Mouse (Mus musculus): ENCODE results near the gene 4922502D21Rik.
"Not testable (repeated sequence)": the region's sequence is repeated elsewhere in the genome, so short reads cannot be mapped to it uniquely, and the experiment has no call there.

Gene 4922502D21Rik

DNA sequence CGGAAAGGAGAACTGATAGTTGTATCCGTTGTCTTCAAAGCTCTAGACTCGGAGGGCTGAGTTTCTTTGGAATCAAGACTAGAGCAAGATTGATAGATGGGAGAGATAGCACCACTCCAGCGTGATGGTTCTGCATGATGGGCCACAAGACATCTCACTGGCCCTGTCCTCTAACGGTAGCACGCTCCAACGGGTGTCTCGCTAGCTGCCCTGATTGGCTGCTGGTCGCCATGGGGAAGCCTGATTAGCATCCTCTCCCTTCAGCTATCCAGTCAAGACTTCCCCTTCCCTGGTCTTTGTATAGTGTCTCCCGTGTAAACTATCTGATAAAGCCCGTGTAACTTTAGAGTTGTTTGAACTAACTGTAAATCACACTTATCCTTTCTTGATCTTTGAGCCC lies at the start of gene 4922502D21Rik:
TSS of gene 4922502D21Rik (minus strand) at position 187 of the 400 bp plus-strand sequence.
- in situ Hi-C loops (cut with MboI; ENCODE audit: low pct_unique_long_range_greater_than_20kb in 1 of 2, low sequenced_read_pairs in 2 of 2, unreplicated experiment in 1 of 2), result no loop called here

DNA sequence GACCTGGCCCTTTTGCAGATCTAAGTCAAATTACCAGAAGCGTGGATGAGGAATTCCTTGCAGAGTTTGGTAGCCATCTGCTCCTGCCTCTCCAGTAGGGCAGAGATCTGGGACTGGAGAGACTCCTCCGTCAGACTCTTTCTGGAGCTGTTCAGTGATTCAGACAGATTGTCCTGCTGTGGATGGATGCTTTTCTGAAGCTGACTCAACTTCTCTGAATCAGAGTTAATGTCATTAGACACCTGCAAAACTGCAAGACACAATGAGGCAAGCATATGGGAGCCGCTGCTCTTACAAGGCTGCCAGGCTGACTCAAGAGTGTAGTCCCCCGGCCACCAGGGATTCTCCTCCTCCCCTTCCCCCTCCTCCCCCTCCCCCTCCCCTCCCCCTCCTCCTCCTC lies 48.9 kb upstream of the 4922502D21Rik start:
- in situ Hi-C loops (cut with MboI; ENCODE audit: low pct_unique_long_range_greater_than_20kb in 1 of 2, low sequenced_read_pairs in 2 of 2, unreplicated experiment in 1 of 2), result no loop called here

DNA sequence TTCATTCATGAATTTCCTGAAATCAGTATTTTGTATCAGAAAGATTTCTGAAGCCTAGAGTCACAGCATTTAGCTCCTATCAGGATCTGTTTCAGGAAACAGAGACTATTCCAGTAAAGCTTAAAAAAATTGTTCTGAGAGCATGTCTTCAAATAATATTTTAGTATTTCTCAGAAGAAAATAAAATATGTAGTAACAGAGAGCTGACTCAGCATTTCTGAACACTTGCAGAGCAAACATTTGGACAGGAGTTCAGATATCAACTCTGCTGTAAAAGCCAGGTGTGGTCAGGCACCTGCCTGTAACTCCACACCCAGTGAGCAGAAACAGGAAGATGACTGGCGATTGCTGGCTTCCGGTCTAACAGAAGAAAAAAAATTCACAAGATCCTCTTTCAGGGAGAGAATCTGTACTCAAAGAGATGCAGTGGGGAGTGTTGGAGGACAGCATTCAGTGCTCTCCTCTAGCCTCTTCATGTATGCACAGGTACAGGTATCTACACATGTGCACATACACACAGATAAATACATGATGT lies 43.4 kb upstream of the 4922502D21Rik start:
- in situ Hi-C loops (cut with MboI; ENCODE audit: low pct_unique_long_range_greater_than_20kb in 1 of 2, low sequenced_read_pairs in 2 of 2, unreplicated experiment in 1 of 2), result loop anchor here in 1 of 2 experiments (25.0 kb wide), 1 partner anchor 538 kb away; the partner anchor contains the start of genes Gm44511 and Klrb1b

DNA sequence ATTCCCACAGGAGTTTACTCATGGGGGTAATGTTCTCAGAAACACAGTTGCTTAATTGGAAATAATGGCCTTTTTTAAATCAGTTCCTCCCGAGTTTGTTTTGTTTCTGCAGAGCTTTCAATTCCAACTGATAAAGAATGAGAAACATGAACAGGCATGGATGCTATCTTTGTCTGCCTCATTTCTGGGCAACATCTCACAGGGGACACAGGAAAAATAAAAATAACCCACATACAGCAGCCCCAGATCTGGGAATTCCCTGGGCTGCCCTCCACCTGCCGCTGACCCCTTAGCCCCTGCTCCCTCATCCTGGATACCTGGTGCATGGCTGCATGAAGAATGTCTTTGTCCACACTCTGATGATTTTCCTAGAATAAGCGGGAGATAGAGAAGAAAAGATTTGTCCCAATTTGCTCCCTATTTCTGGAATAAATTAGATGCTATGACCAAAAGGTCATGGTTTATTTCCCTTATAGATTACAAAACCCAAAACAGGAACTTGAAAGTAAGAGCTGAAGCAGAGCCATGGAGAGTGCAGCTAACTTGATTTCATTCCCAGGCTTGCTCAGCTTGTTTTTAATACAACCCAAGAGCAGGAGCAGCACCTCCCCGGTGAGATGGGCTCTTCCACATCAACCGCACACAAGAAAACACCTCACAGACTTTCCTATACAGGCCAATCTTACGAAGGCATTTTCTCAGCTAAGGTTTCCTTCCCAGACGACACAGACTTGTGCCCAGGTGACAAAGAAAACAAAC lies 38.0 kb upstream of the 4922502D21Rik start:
- in situ Hi-C loops (cut with MboI; ENCODE audit: low pct_unique_long_range_greater_than_20kb in 1 of 2, low sequenced_read_pairs in 2 of 2, unreplicated experiment in 1 of 2), result loop anchor here (10.0 to 25.0 kb wide), 3 partner anchors 115 to 532 kb away; partner anchors contain the start of genes Gm44511 (in 1 of the 2) and Klrb1b (in 1 of the 2)

- in situ Hi-C loops (cut with MboI; ENCODE audit: low pct_unique_long_range_greater_than_20kb in 1 of 2, low sequenced_read_pairs in 2 of 2, unreplicated experiment in 1 of 2), result loop anchor here (10.0 to 25.0 kb wide), 3 partner anchors 111 to 529 kb away; partner anchors contain the start of genes Gm44511 (in 1 of the 2) and Klrb1b (in 1 of the 2)
Observed at GRCm38 (mm10) chr6:129365959-129366359, 34.4 kb upstream of the 4922502D21Rik start.

GRCm38 (mm10) chr6:129363942-129364341 lies 32.3 kb upstream of the 4922502D21Rik start:
- in situ Hi-C loops (cut with MboI; ENCODE audit: low pct_unique_long_range_greater_than_20kb in 1 of 2, low sequenced_read_pairs in 2 of 2, unreplicated experiment in 1 of 2), result loop anchor here (10.0 to 25.0 kb wide), 3 partner anchors 109 to 527 kb away; partner anchors contain the start of genes Gm44511 (in 1 of the 2) and Klrb1b (in 1 of the 2)

GRCm38 (mm10) chr6:129359515-129359914 lies 27.9 kb upstream of the 4922502D21Rik start:
- in situ Hi-C loops (cut with MboI; ENCODE audit: low pct_unique_long_range_greater_than_20kb in 1 of 2, low sequenced_read_pairs in 2 of 2, unreplicated experiment in 1 of 2), result loop anchor here in 1 of 2 experiments (25.0 kb wide), 1 partner anchor 522 kb away; the partner anchor contains the start of genes Gm44511 and Klrb1b

DNA sequence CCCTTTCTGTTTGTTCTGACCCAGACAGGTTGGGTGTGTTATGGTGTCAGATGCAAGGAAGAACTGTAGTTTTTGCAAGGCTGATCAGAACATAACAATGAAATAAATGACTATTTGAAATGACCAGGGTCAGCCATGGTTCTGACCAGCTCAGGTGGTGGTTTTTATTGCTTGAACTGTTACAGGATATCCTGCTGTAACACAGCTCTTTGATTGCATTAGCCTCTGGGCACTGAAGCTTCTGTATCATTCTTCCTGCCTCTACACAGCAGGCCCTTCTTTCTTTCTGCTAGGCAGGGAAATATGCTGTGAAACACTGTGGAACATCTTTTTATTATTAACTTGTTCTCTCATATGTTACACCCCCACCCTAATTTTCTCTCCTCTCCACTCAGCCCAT lies 24.8 kb upstream of the 4922502D21Rik start:
- in situ Hi-C loops (cut with MboI; ENCODE audit: low pct_unique_long_range_greater_than_20kb in 1 of 2, low sequenced_read_pairs in 2 of 2, unreplicated experiment in 1 of 2), result loop anchor here in 1 of 2 experiments (25.0 kb wide), 1 partner anchor 519 kb away; the partner anchor contains the start of genes Gm44511 and Klrb1b

GRCm38 (mm10) chr6:129355774-129356173 lies 24.2 kb upstream of the 4922502D21Rik start:
- in situ Hi-C loops (cut with MboI; ENCODE audit: low pct_unique_long_range_greater_than_20kb in 1 of 2, low sequenced_read_pairs in 2 of 2, unreplicated experiment in 1 of 2), result loop anchor here in 1 of 2 experiments (25.0 kb wide), 1 partner anchor 518 kb away; the partner anchor contains the start of genes Gm44511 and Klrb1b

DNA sequence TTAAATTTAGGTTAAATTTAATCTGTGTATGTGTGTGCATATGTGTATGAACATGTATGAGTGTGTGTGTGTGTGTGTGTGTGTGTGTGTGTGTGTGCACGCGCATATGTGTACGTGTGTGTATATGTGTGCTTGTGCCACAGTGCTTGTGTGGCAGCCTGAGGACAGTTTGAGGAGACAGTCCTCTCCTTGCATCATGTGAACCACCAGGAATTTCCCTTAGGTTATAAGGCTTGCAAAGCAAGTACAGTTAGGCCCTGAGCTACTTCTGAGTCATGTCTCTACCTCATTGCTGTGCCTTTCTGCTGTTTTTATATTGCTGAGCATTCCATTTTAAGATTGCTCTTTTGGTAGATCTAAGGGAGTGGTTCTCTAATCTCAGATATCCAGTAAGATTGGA lies 19.5 kb upstream of the 4922502D21Rik start:
- in situ Hi-C loops (cut with MboI; ENCODE audit: low pct_unique_long_range_greater_than_20kb in 1 of 2, low sequenced_read_pairs in 2 of 2, unreplicated experiment in 1 of 2), result loop anchor here in 1 of 2 experiments (25.0 kb wide), 1 partner anchor 514 kb away; the partner anchor contains the start of genes Gm44511 and Klrb1b

GRCm38 (mm10) chr6:129349524-129350352 lies 18.1 kb upstream of the 4922502D21Rik start:
- in situ Hi-C loops (cut with MboI; ENCODE audit: low pct_unique_long_range_greater_than_20kb in 1 of 2, low sequenced_read_pairs in 2 of 2, unreplicated experiment in 1 of 2), result loop anchor here in 1 of 2 experiments (25.0 kb wide), 1 partner anchor 512 kb away; the partner anchor contains the start of genes Gm44511 and Klrb1b

DNA sequence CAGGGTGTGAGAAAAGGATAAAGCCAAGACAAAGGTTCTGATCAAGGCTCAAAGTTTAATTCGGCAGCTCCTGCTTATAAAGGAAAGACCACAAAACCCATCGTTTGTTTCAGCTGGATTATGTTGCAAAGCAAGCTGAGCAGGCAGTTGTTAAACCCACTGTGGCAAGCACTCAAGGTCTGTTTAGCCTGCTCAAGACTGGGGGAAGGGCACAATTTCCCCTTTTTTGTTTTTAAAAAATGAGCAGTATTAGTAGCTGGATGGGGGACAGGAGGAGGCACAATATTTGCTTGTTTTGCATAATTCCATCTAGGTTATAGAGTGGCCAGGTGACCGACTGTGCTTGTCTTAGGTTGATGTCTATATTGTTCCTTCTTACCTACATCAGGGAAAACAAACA lies 12.8 kb upstream of the 4922502D21Rik start:
- in situ Hi-C loops (cut with MboI; ENCODE audit: low pct_unique_long_range_greater_than_20kb in 1 of 2, low sequenced_read_pairs in 2 of 2, unreplicated experiment in 1 of 2), result no loop called here

GRCm38 (mm10) chr6:129342391-129342790 lies 10.8 kb upstream of the 4922502D21Rik start, which contains the start of gene Clec12a:
Gene Clec12a (plus strand): TSS chr6:129342691.
- in situ Hi-C loops (cut with MboI; ENCODE audit: low pct_unique_long_range_greater_than_20kb in 1 of 2, low sequenced_read_pairs in 2 of 2, unreplicated experiment in 1 of 2), result not testable (repeated sequence)

DNA sequence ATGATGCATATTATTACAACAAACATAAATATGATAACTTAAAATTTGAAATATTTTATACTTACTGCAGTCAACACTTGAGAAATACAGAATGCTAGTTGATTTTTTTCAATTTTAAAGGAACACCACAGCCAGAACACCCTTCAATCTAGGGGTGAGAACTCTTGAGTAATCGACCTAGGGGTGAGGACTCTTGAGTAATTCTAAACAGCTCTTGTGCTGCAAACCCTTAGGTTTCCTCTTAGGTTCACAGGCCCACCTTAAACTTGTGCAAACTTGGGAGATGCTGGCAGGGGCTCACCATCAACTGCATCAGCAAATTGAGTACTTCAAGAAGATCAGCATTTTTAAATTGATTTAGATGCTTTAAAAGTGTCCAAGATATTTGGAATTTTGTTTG lies 6.2 kb upstream of the 4922502D21Rik start:
- in situ Hi-C loops (cut with MboI; ENCODE audit: low pct_unique_long_range_greater_than_20kb in 1 of 2, low sequenced_read_pairs in 2 of 2, unreplicated experiment in 1 of 2), result no loop called here

GRCm38 (mm10) chr6:129333674-129334078 lies 2.1 kb upstream of the 4922502D21Rik start:
- in situ Hi-C loops (cut with MboI; ENCODE audit: low pct_unique_long_range_greater_than_20kb in 1 of 2, low sequenced_read_pairs in 2 of 2, unreplicated experiment in 1 of 2), result no loop called here

DNA sequence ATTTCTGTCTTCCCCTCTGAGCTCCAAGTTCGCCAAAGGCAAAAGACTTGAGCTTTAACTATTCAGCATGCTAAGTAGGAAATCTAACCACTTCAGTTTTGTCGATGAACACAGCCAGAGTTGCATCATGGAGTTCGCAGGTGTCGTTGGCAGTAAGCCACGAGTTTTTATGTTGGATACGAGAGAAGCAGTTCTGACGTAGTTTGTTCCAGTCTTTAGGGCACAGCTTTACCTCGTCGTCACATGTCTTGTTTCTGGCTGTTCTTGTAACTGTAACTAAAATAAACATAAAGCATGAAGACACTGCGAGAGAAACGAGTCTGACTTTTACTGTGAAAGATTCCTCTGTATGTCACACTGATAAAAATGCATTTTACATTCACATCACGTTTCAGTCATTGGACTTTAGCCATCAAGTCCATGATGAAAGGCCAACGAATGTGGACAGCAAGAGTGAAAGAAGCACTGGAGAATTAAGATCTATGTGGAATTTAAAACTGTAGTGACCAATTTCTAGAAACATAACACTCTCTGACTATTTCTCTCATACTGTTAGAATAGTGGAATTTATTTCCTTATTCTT lies 4.9 kb downstream of the 4922502D21Rik start:
- in situ Hi-C loops (cut with MboI; ENCODE audit: low pct_unique_long_range_greater_than_20kb in 1 of 2, low sequenced_read_pairs in 2 of 2, unreplicated experiment in 1 of 2), result no loop called here

- in situ Hi-C loops (cut with MboI; ENCODE audit: low pct_unique_long_range_greater_than_20kb in 1 of 2, low sequenced_read_pairs in 2 of 2, unreplicated experiment in 1 of 2), result no loop called here
Observed at GRCm38 (mm10) chr6:129326016-129326415, 5.6 kb downstream of the 4922502D21Rik start.

GRCm38 (mm10) chr6:129319331-129319730 lies 12.3 kb downstream of the 4922502D21Rik start:
- in situ Hi-C loops (cut with MboI; ENCODE audit: low pct_unique_long_range_greater_than_20kb in 1 of 2, low sequenced_read_pairs in 2 of 2, unreplicated experiment in 1 of 2), result no loop called here

Data from mouse embryonic stem cell (cell line).